Mouse (Mus musculus) G1E (cell line): ENCODE measurements around the gene Csnk1g2. TPM values are rescaled to one million over a fixed set of nuclear protein-coding genes. Genes with fewer than 3 reads are reported as not detected.

Experiments
- ATAC-seq: 2 replicates; pipeline ENCODE4 v1.8.0; 2016; ENCODE audit warnings: mild to moderate bottlenecking; ENCODE audit not compliant: insufficient number of reproducible peaks, poor library complexity, low FRiP score, severe bottlenecking; ENCODE audit errors: extremely low read depth
- DNase-seq: peaks from one replicate; pipeline ENCODE4 v3.0.0; 2012; ENCODE audit warnings: low spot score
- H3K27me3 ChIP-seq: 2 replicates; pipeline ENCODE4 v1.6.1; 2012; ENCODE audit warnings: mild to moderate bottlenecking, low read length, inconsistent platforms; ENCODE audit not compliant: insufficient read depth
- H3K36me3 ChIP-seq: replicated peaks from 2 replicates; pipeline ENCODE3; 2012; ENCODE audit warnings: mild to moderate bottlenecking, inconsistent platforms
- H3K4me1 ChIP-seq: 2 replicates; pipeline ENCODE4 v1.6.1; 2012; ENCODE audit warnings: low read depth, low read length, inconsistent platforms, mixed read lengths; ENCODE audit not compliant: insufficient read depth
- H3K4me3 ChIP-seq: 2 replicates; pipeline ENCODE4 v1.5.1; 2012; ENCODE audit warnings: low read depth, mild to moderate bottlenecking, inconsistent platforms, low read length, moderate library complexity, mixed read lengths
- H3K9me3 ChIP-seq: replicated peaks from 2 replicates; pipeline ENCODE4 v1.6.1; 2012; ENCODE audit warnings: inconsistent platforms
- CTCF ChIP-seq: IDR thresholded peaks from 2 replicates; pipeline ENCODE4 v1.5.1; 2012; ENCODE audit warnings: low read depth, low read length, inconsistent platforms, mixed read lengths
- GATA1 ChIP-seq: IDR thresholded peaks from 2 replicates; pipeline ENCODE4 v1.6.1; 2012; ENCODE audit warnings: borderline replicate concordance, low read length, inconsistent platforms, mixed read lengths
- GATA2 ChIP-seq: IDR thresholded peaks from 2 replicates; pipeline ENCODE4 v1.6.1; 2012; ENCODE audit warnings: low read depth, low read length, inconsistent platforms, borderline replicate concordance
- POLR2AphosphoS5 ChIP-seq: IDR thresholded peaks from 2 replicates; pipeline ENCODE4 v1.6.1; 2012; ENCODE audit warnings: low read depth, low read length, inconsistent platforms; ENCODE audit not compliant: insufficient replicate concordance
- TAL1 ChIP-seq: conservative IDR thresholded peaks from 2 replicates; pipeline ENCODE4 v1.6.1; 2012; ENCODE audit warnings: low read depth, low read length, inconsistent platforms, mixed read lengths
- polyA plus RNA-seq: library from polyadenylated mRNA; stranded (reverse); fragments of >175 nt; gene quantifications from 2 replicates; pipeline ENCODE4 v1.2.3, GENCODE M21; 2012
- total RNA-seq, 2 experiments: library from RNA; stranded (forward) in 1 of 2; stranded (reverse) in 1 of 2; fragments of 200-1000 nt in 1 of 2; fragments of >200 nt in 1 of 2; fragmentation: Nextera tagmentation in 1 of 2; gene quantifications; 2 replicates each; pipeline ENCODE4 v1.2.3; 2014 to 2017

Gene Csnk1g2
- total and polyA plus RNA-seq, 3 experiments: 110 to 470 (median 189) TPM

DNA sequence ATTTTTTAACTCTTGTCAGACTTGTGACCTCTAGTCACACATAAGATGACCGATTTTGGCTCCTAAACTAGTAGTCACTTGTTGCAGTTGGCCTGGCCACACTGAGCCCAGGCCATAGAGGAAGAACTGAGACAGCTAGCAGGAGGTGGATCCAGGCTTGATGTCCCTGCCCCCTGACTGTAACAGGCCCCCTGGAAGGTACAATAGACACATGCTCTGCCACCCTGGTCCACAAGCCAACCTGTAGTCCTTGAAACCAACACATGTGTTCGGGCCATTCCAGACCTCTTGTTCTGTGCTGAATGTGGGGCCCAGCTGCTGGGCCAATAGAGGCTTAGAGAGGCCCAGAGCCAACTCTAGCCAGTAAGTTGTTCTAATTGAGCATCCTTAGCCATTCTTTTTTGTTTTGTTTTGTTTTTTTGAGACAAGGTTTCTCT is 57.6 kb downstream of the Csnk1g2 start:
- no peak for ATAC-seq
- DNase-seq: no peak
- H3K4me1 ChIP-seq: peaks cover 69% of the 10 kb centered on the region
- peaks cover 35% of the 10 kb centered on the region for H3K36me3 ChIP-seq
- H3K9me3 ChIP-seq: no peaks in the 10 kb centered on the region
- no peak overlapping the region for H3K4me3 ChIP-seq
- H3K27me3 ChIP-seq: no peaks in the 10 kb centered on the region
- no peak for TF ChIP-seq GATA2
- TF ChIP-seq TAL1: no peak
- no peak for TF ChIP-seq CTCF
- no peak for TF ChIP-seq POLR2AphosphoS5
- TF ChIP-seq GATA1: no peak

DNA sequence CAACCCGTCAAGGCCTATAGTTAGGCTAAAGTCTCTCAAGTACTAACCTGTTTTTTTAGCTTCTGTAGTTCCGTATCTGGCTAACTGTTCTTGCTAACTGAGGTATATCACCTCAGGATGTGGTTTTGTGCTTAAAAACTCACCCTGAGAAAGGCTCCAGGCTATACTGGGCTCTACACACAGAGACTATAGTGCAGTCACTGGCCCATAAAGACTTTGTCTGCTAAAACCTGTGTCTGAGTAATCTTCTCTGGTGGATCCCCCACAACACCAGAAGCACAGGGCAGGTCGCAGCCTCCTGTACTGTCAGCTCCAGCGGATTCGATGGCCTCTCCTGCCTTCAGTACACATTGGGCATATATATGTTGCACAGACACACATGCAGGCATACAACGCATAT is 59.4 kb downstream of the Csnk1g2 start:
- no peak for TF ChIP-seq TAL1
- no peak for TF ChIP-seq CTCF
- no peak for TF ChIP-seq POLR2AphosphoS5
- no peak for TF ChIP-seq GATA1
- TF ChIP-seq GATA2: no peak
- H3K4me3 ChIP-seq: no peak overlapping the region
- peaks cover 52% of the 10 kb centered on the region for H3K36me3 ChIP-seq
- H3K27me3 ChIP-seq: no peaks in the 10 kb centered on the region
- H3K9me3 ChIP-seq: no peaks in the 10 kb centered on the region
- H3K4me1 ChIP-seq: peaks cover 79% of the 10 kb centered on the region
- DNase-seq: no peak
- ATAC-seq: no peak

DNA sequence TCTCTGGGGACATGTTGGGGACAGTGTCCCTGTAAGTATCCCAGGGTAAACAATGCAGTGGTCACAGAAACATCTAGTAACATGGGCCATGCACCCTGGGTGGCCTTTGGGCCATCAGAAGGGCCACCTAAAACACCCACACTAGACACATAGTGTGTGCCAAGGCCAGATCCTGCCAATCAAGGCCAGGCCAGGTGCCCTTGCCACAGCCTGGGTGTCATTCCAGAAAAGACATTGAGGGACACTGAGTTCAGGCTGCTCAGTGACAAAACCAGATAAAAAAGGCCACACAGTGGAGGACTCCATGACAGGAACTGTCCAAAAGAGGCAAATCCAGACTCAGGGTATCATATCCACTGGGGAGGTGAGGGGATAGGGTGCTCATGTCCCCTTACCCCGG is 61.0 kb downstream of the Csnk1g2 start:
- H3K4me1 ChIP-seq: peaks cover 68% of the 10 kb centered on the region
- no peaks in the 10 kb centered on the region for H3K27me3 ChIP-seq
- DNase-seq: no peak
- ATAC-seq: no peak
- H3K4me3 ChIP-seq: no peak overlapping the region
- TF ChIP-seq POLR2AphosphoS5 (no peak), GATA2 (no peak), CTCF (no peak), TAL1 (no peak), GATA1 (no peak)
- H3K36me3 ChIP-seq: peaks cover 67% of the 10 kb centered on the region
- no peaks in the 10 kb centered on the region for H3K9me3 ChIP-seq

DNA sequence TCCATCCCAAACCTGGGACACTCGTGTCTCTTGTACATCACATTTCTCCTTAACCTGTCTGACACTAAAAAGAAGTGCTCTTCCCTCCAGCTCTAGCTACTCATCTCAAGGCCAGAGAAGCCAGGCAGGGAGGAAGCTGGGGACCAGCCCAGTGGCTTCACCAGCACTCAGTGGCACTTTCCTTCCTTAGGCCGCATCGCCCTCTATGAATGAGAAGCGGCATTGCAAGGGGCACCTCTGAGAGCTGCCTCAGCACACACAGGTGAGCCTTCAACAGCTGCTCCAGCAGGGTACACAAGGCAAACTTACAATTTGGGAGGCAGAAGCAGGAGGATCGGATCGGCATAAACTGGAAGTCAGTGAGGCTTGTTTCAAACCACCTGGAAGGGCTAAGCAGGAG is 61.6 kb downstream of the Csnk1g2 start:
- H3K4me1 ChIP-seq: peaks cover 63% of the 10 kb centered on the region
- H3K9me3 ChIP-seq: no peaks in the 10 kb centered on the region
- DNase-seq (no peak), ATAC-seq (no peak)
- no peak overlapping the region; the same call in 1 of the 2 replicates for H3K4me3 ChIP-seq
- H3K36me3 ChIP-seq: peaks cover 72% of the 10 kb centered on the region
- no peaks in the 10 kb centered on the region for H3K27me3 ChIP-seq
- no peak for TF ChIP-seq GATA1
- TF ChIP-seq POLR2AphosphoS5: no peak
- TF ChIP-seq CTCF: peak; percentile 67
- no peak for TF ChIP-seq TAL1
- TF ChIP-seq GATA2: no peak

DNA sequence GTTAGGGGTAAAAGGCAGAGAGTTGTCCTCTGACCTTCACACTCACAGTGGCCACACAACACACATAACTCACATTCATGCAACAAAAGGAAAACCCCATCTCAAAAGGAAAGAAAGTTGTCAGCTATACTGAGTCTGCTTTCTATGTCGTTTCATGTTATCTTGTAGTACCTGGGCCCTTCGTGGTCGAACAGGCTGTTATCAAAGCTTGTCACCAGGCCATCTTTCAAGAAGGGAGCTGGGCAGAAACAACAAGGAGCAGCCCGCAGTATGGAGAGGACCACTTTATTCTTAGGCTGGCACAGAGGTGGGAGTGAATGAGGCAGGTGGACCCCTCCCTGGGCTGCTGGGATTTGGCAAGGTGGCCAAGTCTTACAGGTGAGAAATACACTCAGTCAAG is 62.3 kb downstream of the Csnk1g2 start:
- peaks cover 63% of the 10 kb centered on the region for H3K4me1 ChIP-seq
- peak; percentile 71 for TF ChIP-seq TAL1
- no peak for TF ChIP-seq CTCF
- no peak for TF ChIP-seq GATA1
- peak overlapping the region; percentile 10; the same call in 1 of the 2 replicates for H3K4me3 ChIP-seq
- H3K27me3 ChIP-seq: no peaks in the 10 kb centered on the region
- no peaks in the 10 kb centered on the region for H3K9me3 ChIP-seq
- DNase-seq (no peak), ATAC-seq (peak; percentile 52)
- H3K36me3 ChIP-seq: peaks cover 78% of the 10 kb centered on the region

DNA sequence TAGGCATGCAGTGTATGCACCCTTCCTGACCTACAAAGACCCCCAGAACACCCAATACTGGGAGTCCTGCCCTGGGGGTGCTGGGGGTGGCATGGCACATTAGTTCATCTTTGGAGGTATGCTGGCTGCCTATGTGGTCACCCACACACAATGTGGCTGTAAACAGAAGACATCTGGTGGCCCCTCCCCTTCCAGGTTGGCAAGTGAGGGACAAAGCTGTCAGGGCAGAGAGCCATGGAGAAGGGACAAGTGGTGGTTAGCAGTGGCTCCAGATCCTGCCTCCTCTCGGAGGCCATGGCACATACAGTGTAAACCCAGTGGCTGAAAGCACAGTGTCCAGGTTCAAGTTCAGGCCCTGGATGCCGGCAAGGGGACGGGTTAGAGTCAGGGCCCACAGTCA is 64.0 kb downstream of the Csnk1g2 start:
- no peak for ATAC-seq
- Histone ChIP-seq H3K4me3 (no peak overlapping the region), H3K9me3 (no peaks in the 10 kb centered on the region), H3K27me3 (no peaks in the 10 kb centered on the region), H3K36me3 (peaks cover 93% of the 10 kb centered on the region), H3K4me1 (peaks cover 72% of the 10 kb centered on the region)
- TF ChIP-seq TAL1 (no peak), POLR2AphosphoS5 (no peak), GATA1 (no peak), CTCF (no peak), GATA2 (no peak)
- no peak for DNase-seq

DNA sequence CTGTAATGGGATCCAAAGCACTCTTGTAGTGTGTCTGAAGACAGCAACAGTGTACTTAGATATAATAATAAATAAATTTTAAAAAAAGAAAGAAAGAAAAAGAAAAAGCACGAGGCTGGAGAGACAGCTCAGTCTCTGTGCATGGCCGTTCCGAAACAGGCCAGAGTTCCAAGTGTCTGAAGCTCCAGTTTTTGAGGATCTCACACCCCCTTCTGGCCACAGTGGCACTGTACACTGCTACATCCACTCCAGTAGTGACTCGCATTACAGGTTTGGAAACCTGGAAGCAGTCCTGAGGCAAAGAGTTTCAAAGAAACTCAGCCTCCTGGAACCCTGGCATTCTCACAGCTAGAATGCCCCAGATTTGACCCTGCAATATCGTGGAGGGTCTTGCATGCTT is 65.2 kb downstream of the Csnk1g2 start:
- Histone ChIP-seq H3K4me1 (peaks cover 83% of the 10 kb centered on the region), H3K4me3 (no peak overlapping the region), H3K9me3 (no peaks in the 10 kb centered on the region), H3K36me3 (peaks cover 97% of the 10 kb centered on the region), H3K27me3 (no peaks in the 10 kb centered on the region)
- TF ChIP-seq CTCF (no peak), GATA2 (no peak), TAL1 (no peak), POLR2AphosphoS5 (no peak), GATA1 (no peak)
- DNase-seq (no peak), ATAC-seq (no peak)

Other genes starting within 250 kb of the Csnk1g2 start
Only the 20 nearest of the 27 such genes appear.
- gene Tcf3, start 189.2 kb upstream of the Csnk1g2 start, total RNA-seq (2014; fragmentation: Nextera tagmentation): 152 and 175 TPM in 2 replicates
- 70.0 and 84.0 TPM in 2 replicates for gene Tcf3, start 189.2 kb upstream of the Csnk1g2 start, total RNA-seq (2017)
- 1,090 and 1,330 TPM in 2 replicates for gene Tcf3, start 189.2 kb upstream of the Csnk1g2 start, polyA plus RNA-seq
- gene Onecut3, start 128.0 kb upstream of the Csnk1g2 start, total RNA-seq (2014; fragmentation: Nextera tagmentation): not detected in 2 replicates
- 0.06 and 0.11 TPM in 2 replicates for gene Onecut3, start 128.0 kb upstream of the Csnk1g2 start, total RNA-seq (2017)
- gene Onecut3, start 128.0 kb upstream of the Csnk1g2 start, polyA plus RNA-seq: not detected in 2 replicates
- gene Atp8b3, start 83.7 kb upstream of the Csnk1g2 start, total RNA-seq (2014; fragmentation: Nextera tagmentation): not detected in 2 replicates
- 0.05 and 0.06 TPM in 2 replicates for gene Atp8b3, start 83.7 kb upstream of the Csnk1g2 start, total RNA-seq (2017)
- gene Atp8b3, start 83.7 kb upstream of the Csnk1g2 start, polyA plus RNA-seq: 0.02 TPM in 1 of 2 replicates, not detected in the other
- gene Rexo1, start 61.3 kb upstream of the Csnk1g2 start, total RNA-seq (2014; fragmentation: Nextera tagmentation): 62.1 and 68.3 TPM in 2 replicates
- gene Rexo1, start 61.3 kb upstream of the Csnk1g2 start, total RNA-seq (2017): 10.9 and 14.3 TPM in 2 replicates
- 148 and 173 TPM in 2 replicates for gene Rexo1, start 61.3 kb upstream of the Csnk1g2 start, polyA plus RNA-seq
- gene Klf16, start 45.5 kb upstream of the Csnk1g2 start, total RNA-seq (2014; fragmentation: Nextera tagmentation): 10.8 and 14.0 TPM in 2 replicates
- 6.1 and 8.1 TPM in 2 replicates for gene Klf16, start 45.5 kb upstream of the Csnk1g2 start, total RNA-seq (2017)
- gene Klf16, start 45.5 kb upstream of the Csnk1g2 start, polyA plus RNA-seq: 105 and 141 TPM in 2 replicates
- 12.4 and 14.6 TPM in 2 replicates for gene Abhd17a, start 32.5 kb upstream of the Csnk1g2 start, total RNA-seq (2014; fragmentation: Nextera tagmentation)
- 37.8 and 44.0 TPM in 2 replicates for gene Abhd17a, start 32.5 kb upstream of the Csnk1g2 start, total RNA-seq (2017)
- gene Abhd17a, start 32.5 kb upstream of the Csnk1g2 start, polyA plus RNA-seq: 574 and 928 TPM in 2 replicates
- 37.5 and 39.4 TPM in 2 replicates for gene Scamp4, start 20.0 kb upstream of the Csnk1g2 start, total RNA-seq (2014; fragmentation: Nextera tagmentation)
- gene Scamp4, start 20.0 kb upstream of the Csnk1g2 start, total RNA-seq (2017): 12.7 and 12.9 TPM in 2 replicates
- 72.8 and 87.0 TPM in 2 replicates for gene Scamp4, start 20.0 kb upstream of the Csnk1g2 start, polyA plus RNA-seq
- gene Adat3, start 20.0 kb upstream of the Csnk1g2 start, total RNA-seq (2014; fragmentation: Nextera tagmentation): not detected in 2 replicates
- gene Adat3, start 20.0 kb upstream of the Csnk1g2 start, total RNA-seq (2017): 1.2 and 1.6 TPM in 2 replicates
- 19.4 and 23.5 TPM in 2 replicates for gene Adat3, start 20.0 kb upstream of the Csnk1g2 start, polyA plus RNA-seq
- gene Gm49322, start 16.8 kb upstream of the Csnk1g2 start, total RNA-seq (2014; fragmentation: Nextera tagmentation): 1.1 and 2.2 TPM in 2 replicates
- gene Gm49322, start 16.8 kb upstream of the Csnk1g2 start, total RNA-seq (2017): 0.82 and 1.2 TPM in 2 replicates
- 2.4 and 2.8 TPM in 2 replicates for gene Gm49322, start 16.8 kb upstream of the Csnk1g2 start, polyA plus RNA-seq
- gene Btbd2, start 34.2 kb downstream of the Csnk1g2 start, total RNA-seq (2014; fragmentation: Nextera tagmentation): 11.1 and 19.7 TPM in 2 replicates
- gene Btbd2, start 34.2 kb downstream of the Csnk1g2 start, total RNA-seq (2017): 17.9 and 19.2 TPM in 2 replicates
- gene Btbd2, start 34.2 kb downstream of the Csnk1g2 start, polyA plus RNA-seq: 96.3 and 102 TPM in 2 replicates
- gene Mknk2, start 55.3 kb downstream of the Csnk1g2 start, total RNA-seq (2014; fragmentation: Nextera tagmentation): 127 and 140 TPM in 2 replicates
- 70.4 and 72.2 TPM in 2 replicates for gene Mknk2, start 55.3 kb downstream of the Csnk1g2 start, total RNA-seq (2017)
- 455 and 521 TPM in 2 replicates for gene Mknk2, start 55.3 kb downstream of the Csnk1g2 start, polyA plus RNA-seq
- gene Mob3a, start 79.1 kb downstream of the Csnk1g2 start, total RNA-seq (2014; fragmentation: Nextera tagmentation): 44.4 and 52.8 TPM in 2 replicates
- gene Mob3a, start 79.1 kb downstream of the Csnk1g2 start, total RNA-seq (2017): 53.8 and 61.8 TPM in 2 replicates
- gene Mob3a, start 79.1 kb downstream of the Csnk1g2 start, polyA plus RNA-seq: 45.8 and 54.2 TPM in 2 replicates
- gene Izumo4, start 79.3 kb downstream of the Csnk1g2 start, total RNA-seq (2014; fragmentation: Nextera tagmentation): 2.3 and 7.4 TPM in 2 replicates
- gene Izumo4, start 79.3 kb downstream of the Csnk1g2 start, total RNA-seq (2017): 5.9 and 10.3 TPM in 2 replicates
- 7.5 and 8.2 TPM in 2 replicates for gene Izumo4, start 79.3 kb downstream of the Csnk1g2 start, polyA plus RNA-seq
- gene Ap3d1, start 119.4 kb downstream of the Csnk1g2 start, total RNA-seq (2014; fragmentation: Nextera tagmentation): 121 and 133 TPM in 2 replicates
- gene Ap3d1, start 119.4 kb downstream of the Csnk1g2 start, total RNA-seq (2017): 72.3 and 88.3 TPM in 2 replicates
- 37.4 and 39.4 TPM in 2 replicates for gene Ap3d1, start 119.4 kb downstream of the Csnk1g2 start, polyA plus RNA-seq
- gene Dot1l, start 132.4 kb downstream of the Csnk1g2 start, total RNA-seq (2014; fragmentation: Nextera tagmentation): 95.3 and 105 TPM in 2 replicates
- 8.7 and 9.0 TPM in 2 replicates for gene Dot1l, start 132.4 kb downstream of the Csnk1g2 start, total RNA-seq (2017)
- 118 and 121 TPM in 2 replicates for gene Dot1l, start 132.4 kb downstream of the Csnk1g2 start, polyA plus RNA-seq
- 142 and 172 TPM in 2 replicates for gene Sf3a2, start 175.4 kb downstream of the Csnk1g2 start, total RNA-seq (2014; fragmentation: Nextera tagmentation)
- gene Sf3a2, start 175.4 kb downstream of the Csnk1g2 start, total RNA-seq (2017): 8.7 and 9.9 TPM in 2 replicates
- gene Sf3a2, start 175.4 kb downstream of the Csnk1g2 start, polyA plus RNA-seq: 652 and 920 TPM in 2 replicates
- gene Plekhj1, start 175.8 kb downstream of the Csnk1g2 start, total RNA-seq (2014; fragmentation: Nextera tagmentation): 122 and 192 TPM in 2 replicates
- 58.1 and 68.0 TPM in 2 replicates for gene Plekhj1, start 175.8 kb downstream of the Csnk1g2 start, total RNA-seq (2017)
- gene Plekhj1, start 175.8 kb downstream of the Csnk1g2 start, polyA plus RNA-seq: 285 and 325 TPM in 2 replicates
- 1.7 and 1.8 TPM in 2 replicates for gene Amh, start 182.4 kb downstream of the Csnk1g2 start, total RNA-seq (2014; fragmentation: Nextera tagmentation)
- gene Amh, start 182.4 kb downstream of the Csnk1g2 start, total RNA-seq (2017): 0.17 and 0.27 TPM in 2 replicates
- 1.6 and 1.8 TPM in 2 replicates for gene Amh, start 182.4 kb downstream of the Csnk1g2 start, polyA plus RNA-seq
- gene Jsrp1, start 190.7 kb downstream of the Csnk1g2 start, total RNA-seq (2014; fragmentation: Nextera tagmentation): not detected in 2 replicates
- not detected in 2 replicates for gene Jsrp1, start 190.7 kb downstream of the Csnk1g2 start, total RNA-seq (2017)
- 0.07 and 0.09 TPM in 2 replicates for gene Jsrp1, start 190.7 kb downstream of the Csnk1g2 start, polyA plus RNA-seq
- gene Oaz1, start 203.8 kb downstream of the Csnk1g2 start, total RNA-seq (2014; fragmentation: Nextera tagmentation): 310 and 444 TPM in 2 replicates
- gene Oaz1, start 203.8 kb downstream of the Csnk1g2 start, total RNA-seq (2017): 228 and 347 TPM in 2 replicates
- gene Oaz1, start 203.8 kb downstream of the Csnk1g2 start, polyA plus RNA-seq: 1,655 and 2,091 TPM in 2 replicates